Mouse (Mus musculus): ENCODE measurements around the gene Chic1. TPM values are rescaled to one million over a fixed set of nuclear protein-coding genes. Genes with fewer than 3 reads are reported as not detected.

Chic1 gene
- polyA plus RNA-seq, 1 experiment, result 11.7 TPM

- no peak for TF ChIP-seq POLR2A (IDR thresholded peaks at IDR 0.05; ENCODE audit: extremely low read depth, insufficient read depth, low read length)
- TF ChIP-seq CTCF (IDR thresholded peaks at IDR 0.05; ENCODE audit: extremely low read depth, insufficient read depth, low read length), result no peak
- Histone ChIP-seq H3K4me3 (ENCODE audit: insufficient read depth, low read length) (no peak overlapping the region), H3K4me1 (ENCODE audit: control insufficient read depth, insufficient read depth, low read length) (no peaks in the 10 kb centered on the region), H3K27ac (ENCODE audit: insufficient read depth, low read length) (no peak overlapping the region)
Observed at GRCm38 (mm10) chrX:103405021-103405420, 48.7 kb downstream of the Chic1 start.

GRCm38 (mm10) chrX:103414167-103414566 is 57.9 kb downstream of the Chic1 start, which contains the start of gene Tsx:
TSS of gene Tsx (plus strand) at chrX:103414467.
- no peaks in the 10 kb centered on the region for H3K4me1 ChIP-seq (ENCODE audit: control insufficient read depth, insufficient read depth, low read length)
- no peak within 1 kb of the TSS for H3K27ac ChIP-seq (ENCODE audit: insufficient read depth, low read length)
- TF ChIP-seq CTCF (IDR thresholded peaks at IDR 0.05; ENCODE audit: extremely low read depth, insufficient read depth, low read length) (no peak), POLR2A (IDR thresholded peaks at IDR 0.05; ENCODE audit: extremely low read depth, insufficient read depth, low read length) (no peak)
- no peak within 1 kb of the TSS for H3K4me3 ChIP-seq (ENCODE audit: insufficient read depth, low read length)

GRCm38 (mm10) chrX:103421710-103422109 is 65.4 kb downstream of the Chic1 start, which contains the start of gene Gm26992:
TSS of gene Gm26992 (plus strand) at chrX:103422010.
- H3K27ac ChIP-seq (ENCODE audit: insufficient read depth, low read length), result no peak within 1 kb of the TSS

GRCm38 (mm10) chrX:103427677-103428076 is 71.4 kb downstream of the Chic1 start:
- TF ChIP-seq POLR2A (IDR thresholded peaks at IDR 0.05; ENCODE audit: extremely low read depth, insufficient read depth, low read length) (no peak), CTCF (IDR thresholded peaks at IDR 0.05; ENCODE audit: extremely low read depth, insufficient read depth, low read length) (no peak)
- no peaks in the 10 kb centered on the region for H3K4me1 ChIP-seq (ENCODE audit: control insufficient read depth, insufficient read depth, low read length)

More at GRCm38 (mm10) chrX:103421710-103422109, 65.4 kb downstream of the Chic1 start, which contains the start of gene Gm26992:
- TF ChIP-seq POLR2A (IDR thresholded peaks at IDR 0.05; ENCODE audit: extremely low read depth, insufficient read depth, low read length) (no peak), CTCF (IDR thresholded peaks at IDR 0.05; ENCODE audit: extremely low read depth, insufficient read depth, low read length) (no peak)
- Histone ChIP-seq H3K4me1 (ENCODE audit: control insufficient read depth, insufficient read depth, low read length) (no peaks in the 10 kb centered on the region), H3K4me3 (ENCODE audit: insufficient read depth, low read length) (no peak within 1 kb of the TSS)

GRCm38 (mm10) chrX:103432293-103432692 is 76.0 kb downstream of the Chic1 start:
- H3K27ac ChIP-seq (ENCODE audit: insufficient read depth, low read length), result no peak overlapping the region
- TF ChIP-seq CTCF (IDR thresholded peaks at IDR 0.05; ENCODE audit: extremely low read depth, insufficient read depth, low read length) (no peak), POLR2A (IDR thresholded peaks at IDR 0.05; ENCODE audit: extremely low read depth, insufficient read depth, low read length) (no peak)
- no peak overlapping the region for H3K4me3 ChIP-seq (ENCODE audit: insufficient read depth, low read length)
- no peaks in the 10 kb centered on the region for H3K4me1 ChIP-seq (ENCODE audit: control insufficient read depth, insufficient read depth, low read length)

More at GRCm38 (mm10) chrX:103427677-103428076, 71.4 kb downstream of the Chic1 start:
- H3K27ac ChIP-seq (ENCODE audit: insufficient read depth, low read length), result no peak overlapping the region
- no peak overlapping the region for H3K4me3 ChIP-seq (ENCODE audit: insufficient read depth, low read length)

GRCm38 (mm10) chrX:103438023-103438422 is 81.7 kb downstream of the Chic1 start:
- no peak for TF ChIP-seq POLR2A (IDR thresholded peaks at IDR 0.05; ENCODE audit: extremely low read depth, insufficient read depth, low read length)
- Histone ChIP-seq H3K4me1 (ENCODE audit: control insufficient read depth, insufficient read depth, low read length) (no peaks in the 10 kb centered on the region), H3K27ac (ENCODE audit: insufficient read depth, low read length) (no peak overlapping the region), H3K4me3 (ENCODE audit: insufficient read depth, low read length) (no peak overlapping the region)

GRCm38 (mm10) chrX:103440803-103441202 is 84.5 kb downstream of the Chic1 start:
- TF ChIP-seq CTCF (IDR thresholded peaks at IDR 0.05; ENCODE audit: extremely low read depth, insufficient read depth, low read length), result peak; percentile 26; the same call in 1 of the 2 replicates
- no peak for TF ChIP-seq POLR2A (IDR thresholded peaks at IDR 0.05; ENCODE audit: extremely low read depth, insufficient read depth, low read length)

GRCm38 (mm10) chrX:103443755-103444154 is 87.5 kb downstream of the Chic1 start:
- Histone ChIP-seq H3K4me3 (ENCODE audit: insufficient read depth, low read length) (no peak overlapping the region), H3K4me1 (ENCODE audit: control insufficient read depth, insufficient read depth, low read length) (no peaks in the 10 kb centered on the region), H3K27ac (ENCODE audit: insufficient read depth, low read length) (no peak overlapping the region)
- no peak for TF ChIP-seq POLR2A (IDR thresholded peaks at IDR 0.05; ENCODE audit: extremely low read depth, insufficient read depth, low read length)
- peak; percentile 9; the same call in 1 of the 2 replicates for TF ChIP-seq CTCF (IDR thresholded peaks at IDR 0.05; ENCODE audit: extremely low read depth, insufficient read depth, low read length)

More at GRCm38 (mm10) chrX:103440803-103441202, 84.5 kb downstream of the Chic1 start:
- Histone ChIP-seq H3K4me3 (ENCODE audit: insufficient read depth, low read length) (no peak overlapping the region), H3K4me1 (ENCODE audit: control insufficient read depth, insufficient read depth, low read length) (no peaks in the 10 kb centered on the region), H3K27ac (ENCODE audit: insufficient read depth, low read length) (no peak overlapping the region)

Other genes with a start within 250 kb of the Chic1 start
- gene Nap1l2, start 169.8 kb upstream of the Chic1 start, polyA plus RNA-seq (2012; rRNA removed), result 72.2 and 76.2 TPM in 2 replicates
- not detected in 2 replicates for gene Cdx4, start 35.1 kb upstream of the Chic1 start, polyA plus RNA-seq (2012; rRNA removed)
- gene Tsx, start 58.0 kb downstream of the Chic1 start, polyA plus RNA-seq (2012; rRNA removed), result 0.49 and 0.73 TPM in 2 replicates
- gene Gm26992, start 65.5 kb downstream of the Chic1 start, polyA plus RNA-seq (2012; rRNA removed), result 0.59 TPM in 1 of 2 replicates, not detected in the other

Measured in cortical plate, adult 2 months (tissue).